Mouse (Mus musculus) intestine, embryonic 14.5 days (tissue): Measurements from ENCODE around the gene Cacna1c. TPM values are rescaled to one million over a fixed set of nuclear protein-coding genes. Genes with fewer than 3 reads are reported as not detected.

Source experiments
- ATAC-seq: fragments of 200-750 bp; cut with Nextera tagmentation; replicated peaks from 2 replicates; pipeline ENCODE4 v1.8.0; 2017; ENCODE audit warnings: low read depth, moderate number of reproducible peaks, moderate TSS enrichment, moderate library complexity; ENCODE audit not compliant: low FRiP score, low TSS enrichment
- DNase-seq: peaks from one replicate; pipeline ENCODE4 v3.0.0-alpha.2; 2018; ENCODE audit warnings: low spot score
- H3K27ac ChIP-seq: fragments of 300-500 bp; sonication (generic); 2 replicates; pipeline ENCODE4 v1.5.1; 2014; ENCODE audit warnings: low read depth, mild to moderate bottlenecking, control low read depth
- H3K27me3 ChIP-seq: fragments of 300-500 bp; sonication (generic); replicated peaks from 2 replicates; pipeline ENCODE4 v1.6.1; 2014; ENCODE audit warnings: low read length, control low read depth; ENCODE audit not compliant: control insufficient read depth, insufficient read depth
- H3K36me3 ChIP-seq: fragments of 300-500 bp; sonication (generic); 2 replicates; pipeline ENCODE4 v1.6.1; 2014; ENCODE audit warnings: low read length, control low read depth; ENCODE audit not compliant: control insufficient read depth, insufficient read depth
- H3K4me1 ChIP-seq: fragments of 300-500 bp; sonication (generic); replicated peaks from 2 replicates; pipeline ENCODE4 v1.6.1; 2014; ENCODE audit warnings: low read length, control low read depth, mixed read lengths; ENCODE audit not compliant: control insufficient read depth, insufficient read depth
- H3K4me2 ChIP-seq: fragments of 300-500 bp; sonication (generic); 2 replicates; pipeline ENCODE4 v1.6.1; 2014; ENCODE audit warnings: low read length
- H3K4me3 ChIP-seq: fragments of 300-500 bp; sonication (generic); 2 replicates; pipeline ENCODE4 v1.5.1; 2014; ENCODE audit warnings: low read depth, low read length, control low read depth, mixed read lengths
- H3K9ac ChIP-seq: fragments of 300-500 bp; sonication (generic); 2 replicates; pipeline ENCODE4 v1.6.1; 2014; ENCODE audit warnings: mild to moderate bottlenecking, low read length
- H3K9me3 ChIP-seq: fragments of 300-500 bp; sonication (generic); 2 replicates; pipeline ENCODE4 v1.6.1; 2016; ENCODE audit warnings: low read length, control low read depth; ENCODE audit not compliant: control insufficient read depth
- WGBS: fragments of 180-500 bp; shearing (Covaris S2); extraction: QIAGEN DNeasy Blood & Tissue Kit; methylation state at CpG from one replicate; pipeline ENCODE4 v1.1.7; 2014; 5-methylcytosine and 5-hydroxymethylcytosine counted together
- polyA plus RNA-seq: library from polyadenylated mRNA; unstranded; fragments of >200 nt; fragmentation: Nextera tagmentation; extraction: Ambion mirVana; gene quantifications from 2 replicates; pipeline ENCODE4 v1.2.1, GENCODE M21; 2014

Cacna1c gene
- polyA plus RNA-seq, 1 experiment from 2014 or later: 6.5 TPM

GRCm38 (mm10) chr6:118777457-118777856, 418.8 kb downstream of the Cacna1c start:
- 71% methylated on average over 8 of the region's 8 CpGs for WGBS
- ATAC-seq (no peak), DNase-seq (no peak)
- Histone ChIP-seq H3K9me3 (0 out of 2 replicates have a peak, but pooled peaks cover 3% of the 10 kb centered on the region), H3K4me3 (no peak overlapping the region), H3K36me3 (no peaks in the 10 kb centered on the region), H3K4me2 (no peak overlapping the region), H3K9ac (no peak overlapping the region), H3K27ac (no peak overlapping the region), H3K27me3 (no peaks in the 10 kb centered on the region), H3K4me1 (no peaks in the 10 kb centered on the region)

GRCm38 (mm10) chr6:118776459-118776858, 419.8 kb downstream of the Cacna1c start:
- no peak for ATAC-seq
- no peak for DNase-seq
- Histone ChIP-seq H3K27me3 (no peaks in the 10 kb centered on the region), H3K27ac (no peak overlapping the region), H3K9me3 (0 out of 2 replicates have a peak, but pooled peaks cover 3% of the 10 kb centered on the region), H3K4me3 (no peak overlapping the region), H3K4me1 (no peaks in the 10 kb centered on the region), H3K9ac (no peak overlapping the region), H3K36me3 (no peaks in the 10 kb centered on the region), H3K4me2 (no peak overlapping the region)
- WGBS: 73% methylated on average over 9 of the region's 9 CpGs

GRCm38 (mm10) chr6:118772581-118772980, 423.6 kb downstream of the Cacna1c start:
- H3K4me3 ChIP-seq: no peak overlapping the region
- H3K9ac ChIP-seq: no peak overlapping the region

GRCm38 (mm10) chr6:118771121-118771520, 425.1 kb downstream of the Cacna1c start:
- Histone ChIP-seq H3K27me3 (no peaks in the 10 kb centered on the region), H3K27ac (no peak overlapping the region), H3K9me3 (0 out of 2 replicates have a peak, but pooled peaks cover 3% of the 10 kb centered on the region), H3K9ac (no peak overlapping the region), H3K4me3 (no peak overlapping the region), H3K4me1 (no peaks in the 10 kb centered on the region), H3K36me3 (no peaks in the 10 kb centered on the region), H3K4me2 (no peak overlapping the region)
- ATAC-seq (no peak), DNase-seq (no peak)
- WGBS: 71% methylated on average over 4 of the region's 4 CpGs

More at GRCm38 (mm10) chr6:118772581-118772980, 423.6 kb downstream of the Cacna1c start:
- no peak overlapping the region for H3K27ac ChIP-seq
- 88% methylated on average over 6 of the region's 6 CpGs for WGBS
- no peaks in the 10 kb centered on the region for H3K4me1 ChIP-seq
- DNase-seq: no peak
- no peaks in the 10 kb centered on the region for H3K27me3 ChIP-seq
- H3K4me2 ChIP-seq: no peak overlapping the region
- 0 out of 2 replicates have a peak, but pooled peaks cover 3% of the 10 kb centered on the region for H3K9me3 ChIP-seq
- no peak for ATAC-seq
- no peaks in the 10 kb centered on the region for H3K36me3 ChIP-seq

- WGBS: 79% methylated on average over 6 of the region's 6 CpGs
- Histone ChIP-seq H3K4me1 (no peaks in the 10 kb centered on the region), H3K27ac (no peak overlapping the region), H3K36me3 (no peaks in the 10 kb centered on the region), H3K27me3 (no peaks in the 10 kb centered on the region), H3K9me3 (0 out of 2 replicates have a peak, but pooled peaks cover 3% of the 10 kb centered on the region), H3K9ac (no peak overlapping the region), H3K4me2 (no peak overlapping the region), H3K4me3 (no peak overlapping the region)
- DNase-seq (no peak), ATAC-seq (no peak)
Measured at GRCm38 (mm10) chr6:118770396-118770795, 425.8 kb downstream of the Cacna1c start.

GRCm38 (mm10) chr6:118769792-118770191, 426.4 kb downstream of the Cacna1c start:
- ATAC-seq (no peak), DNase-seq (no peak)
- WGBS: 87% methylated on average over 8 of the region's 8 CpGs
- Histone ChIP-seq H3K27me3 (no peaks in the 10 kb centered on the region), H3K36me3 (no peaks in the 10 kb centered on the region), H3K27ac (no peak overlapping the region), H3K4me2 (no peak overlapping the region), H3K9me3 (0 out of 2 replicates have a peak, but pooled peaks cover under 1% of the 10 kb centered on the region), H3K4me1 (no peaks in the 10 kb centered on the region), H3K4me3 (no peak overlapping the region), H3K9ac (no peak overlapping the region)

- Histone ChIP-seq H3K36me3 (no peaks in the 10 kb centered on the region), H3K9ac (no peak overlapping the region), H3K27me3 (no peaks in the 10 kb centered on the region), H3K4me3 (no peak overlapping the region), H3K27ac (no peak overlapping the region), H3K4me1 (no peaks in the 10 kb centered on the region), H3K4me2 (no peak overlapping the region), H3K9me3 (no peaks in the 10 kb centered on the region)
- DNase-seq (no peak), ATAC-seq (no peak)
- 75% methylated on average over 6 of the region's 6 CpGs for WGBS
Measured at GRCm38 (mm10) chr6:118767698-118768097, 428.5 kb downstream of the Cacna1c start.

- no peak overlapping the region for H3K9ac ChIP-seq
- no peak overlapping the region for H3K27ac ChIP-seq
- DNase-seq: no peak
- H3K9me3 ChIP-seq: no peaks in the 10 kb centered on the region
- no peak overlapping the region for H3K4me2 ChIP-seq
- H3K36me3 ChIP-seq: no peaks in the 10 kb centered on the region
- no peaks in the 10 kb centered on the region for H3K27me3 ChIP-seq
- WGBS: 95% methylated on average over 1 of the region's 1 CpGs
- H3K4me1 ChIP-seq: no peaks in the 10 kb centered on the region
- ATAC-seq: no peak
- no peak overlapping the region for H3K4me3 ChIP-seq
Measured at GRCm38 (mm10) chr6:118765261-118765660, 431.0 kb downstream of the Cacna1c start.

- no peak for ATAC-seq
- H3K9ac ChIP-seq: no peak overlapping the region
- 88% methylated on average over 5 of the region's 5 CpGs for WGBS
- H3K36me3 ChIP-seq: no peaks in the 10 kb centered on the region
- no peak overlapping the region for H3K4me3 ChIP-seq
- no peak overlapping the region for H3K27ac ChIP-seq
- no peaks in the 10 kb centered on the region for H3K9me3 ChIP-seq
- no peaks in the 10 kb centered on the region for H3K27me3 ChIP-seq
- H3K4me1 ChIP-seq: no peaks in the 10 kb centered on the region
- H3K4me2 ChIP-seq: no peak overlapping the region
- no peak for DNase-seq
Measured at GRCm38 (mm10) chr6:118759015-118759414, 437.2 kb downstream of the Cacna1c start.
